Mouse (Mus musculus) bone marrow macrophage, adult 2 months (primary cell): ENCODE data around the gene Camkmt. TPM values are rescaled to one million over a fixed set of nuclear protein-coding genes. Genes with fewer than 3 reads are reported as not detected.

Source experiments
- H3K27ac ChIP-seq: 2 replicates; pipeline ENCODE4 v1.5.1; 2012; ENCODE audit warnings: low read depth, low read length; ENCODE audit not compliant: insufficient read depth
- H3K4me1 ChIP-seq: 2 replicates; pipeline ENCODE4 v1.6.1; 2012; ENCODE audit warnings: low read length; ENCODE audit not compliant: control insufficient read depth, insufficient read depth
- H3K4me3 ChIP-seq: 2 replicates; pipeline ENCODE4 v1.5.1; 2012; ENCODE audit warnings: mild to moderate bottlenecking, low read length, moderate library complexity; ENCODE audit not compliant: insufficient read depth
- CTCF ChIP-seq: IDR thresholded peaks from 2 replicates; pipeline ENCODE4 v1.5.1; 2012; ENCODE audit warnings: low read depth, mild to moderate bottlenecking, low read length, moderate library complexity
- POLR2A ChIP-seq: IDR thresholded peaks from 2 replicates; pipeline ENCODE4 v1.6.1; 2012; ENCODE audit warnings: mild to moderate bottlenecking, low read depth, low read length, borderline replicate concordance
- polyA plus RNA-seq: library from polyadenylated mRNA; stranded (reverse); fragments of >200 nt; gene quantifications from 2 replicates; pipeline ENCODE4 v1.2.4, GENCODE M21; 2012; ENCODE audit not compliant: missing spikeins, insufficient read depth, insufficient read length

The Camkmt gene
- polyA plus RNA-seq, 1 experiment = 10.8 TPM

GRCm38 (mm10) chr17:85406195-85406594 is 315.8 kb downstream of the Camkmt start:
- Histone ChIP-seq H3K27ac (no peak overlapping the region), H3K4me3 (no peak overlapping the region), H3K4me1 (no peaks in the 10 kb centered on the region)
- TF ChIP-seq POLR2A = no peak
- no peak for TF ChIP-seq CTCF

GRCm38 (mm10) chr17:85428831-85429230 is 338.5 kb downstream of the Camkmt start:
- Histone ChIP-seq H3K27ac (no peak overlapping the region), H3K4me1 (no peaks in the 10 kb centered on the region), H3K4me3 (no peak overlapping the region)
- no peak for TF ChIP-seq CTCF
- no peak for TF ChIP-seq POLR2A

- Histone ChIP-seq H3K4me1 (no peaks in the 10 kb centered on the region), H3K4me3 (no peak overlapping the region), H3K27ac (no peak overlapping the region)
- TF ChIP-seq CTCF = no peak
- no peak for TF ChIP-seq POLR2A
These were observed 342.6 kb downstream of the Camkmt start for GRCm38 (mm10) chr17:85432923-85433322.

- Histone ChIP-seq H3K4me1 (no peaks in the 10 kb centered on the region), H3K4me3 (no peak overlapping the region), H3K27ac (no peak overlapping the region)
- TF ChIP-seq POLR2A = no peak
- no peak for TF ChIP-seq CTCF
These were observed 352.7 kb downstream of the Camkmt start for GRCm38 (mm10) chr17:85443036-85443435.

GRCm38 (mm10) chr17:85454419-85454983 is 364.1 kb downstream of the Camkmt start:
- TF ChIP-seq CTCF (no peak), POLR2A (no peak)
- H3K4me3 ChIP-seq = peak overlapping the region; percentile 53
- 0 out of 2 replicates have a peak, but pooled peaks cover 4% of the 10 kb centered on the region for H3K4me1 ChIP-seq
- H3K27ac ChIP-seq = no peak overlapping the region

GRCm38 (mm10) chr17:85455063-85455462 is 364.7 kb downstream of the Camkmt start:
- TF ChIP-seq CTCF (no peak), POLR2A (no peak)
- 0 out of 2 replicates have a peak, but pooled peaks cover 4% of the 10 kb centered on the region for H3K4me1 ChIP-seq
- H3K27ac ChIP-seq = no peak overlapping the region
- H3K4me3 ChIP-seq = peak overlapping the region; percentile 53

GRCm38 (mm10) chr17:85458075-85458474 is 367.7 kb downstream of the Camkmt start:
- no peak overlapping the region for H3K27ac ChIP-seq
- no peak for TF ChIP-seq POLR2A
- no peak for TF ChIP-seq CTCF
- 0 out of 2 replicates have a peak, but pooled peaks cover 4% of the 10 kb centered on the region for H3K4me1 ChIP-seq
- no peak overlapping the region for H3K4me3 ChIP-seq

GRCm38 (mm10) chr17:85458589-85458988 is 368.2 kb downstream of the Camkmt start:
- H3K4me3 ChIP-seq = no peak overlapping the region
- peaks cover 5% of the 10 kb centered on the region; the same call in 1 of the 2 replicates for H3K4me1 ChIP-seq
- no peak overlapping the region for H3K27ac ChIP-seq
- no peak for TF ChIP-seq CTCF
- no peak for TF ChIP-seq POLR2A

- no peak for TF ChIP-seq POLR2A
- TF ChIP-seq CTCF = no peak
These were observed 371.2 kb downstream of the Camkmt start for GRCm38 (mm10) chr17:85461577-85461976.

GRCm38 (mm10) chr17:85463497-85464392 is 373.4 kb downstream of the Camkmt start:
- TF ChIP-seq CTCF = no peak
- no peak for TF ChIP-seq POLR2A
- H3K27ac ChIP-seq = no peak overlapping the region

More at GRCm38 (mm10) chr17:85461577-85461976, 371.2 kb downstream of the Camkmt start:
- Histone ChIP-seq H3K4me3 (no peak overlapping the region), H3K27ac (no peak overlapping the region), H3K4me1 (peaks cover 6% of the 10 kb centered on the region; the same call in 1 of the 2 replicates)

More at GRCm38 (mm10) chr17:85463497-85464392, 373.4 kb downstream of the Camkmt start:
- H3K4me3 ChIP-seq = peak overlapping the region; percentile 37; the same call in 1 of the 2 replicates
- H3K4me1 ChIP-seq = peaks cover 6% of the 10 kb centered on the region; the same call in 1 of the 2 replicates
